Mouse (Mus musculus) liver, embryonic 12.5 days (tissue): ENCODE data around the gene Lrrc8d. TPM values are rescaled to one million over a fixed set of nuclear protein-coding genes. Genes with fewer than 3 reads are reported as not detected.
"Not testable (repeated sequence)": the region's sequence is repeated elsewhere in the genome, so short reads cannot be mapped to it uniquely, and the experiment has no call there.

Experiments
- ATAC-seq: fragments of 200-750 bp; cut with Nextera tagmentation; 2 replicates; pipeline ENCODE4 v1.8.0; 2017; ENCODE audit warnings: moderate number of reproducible peaks, mild to moderate bottlenecking, moderate library complexity
- H3K27ac ChIP-seq: fragments of 300-500 bp; sonication (generic); 2 replicates; pipeline ENCODE4 v1.5.1; 2016; ENCODE audit warnings: mild to moderate bottlenecking
- H3K27me3 ChIP-seq: fragments of 300-500 bp; sonication (generic); replicated peaks from 2 replicates; pipeline ENCODE4 v1.6.1; 2016; ENCODE audit warnings: mild to moderate bottlenecking, moderate library complexity
- H3K36me3 ChIP-seq: fragments of 300-500 bp; sonication (generic); 2 replicates; pipeline ENCODE4 v1.6.1; 2016; ENCODE audit warnings: mild to moderate bottlenecking, moderate library complexity
- H3K4me1 ChIP-seq: fragments of 300-500 bp; sonication (generic); 2 replicates; pipeline ENCODE4 v1.6.1; 2016
- H3K4me2 ChIP-seq: fragments of 300-500 bp; sonication (generic); 2 replicates; pipeline ENCODE4 v1.6.1; 2016; ENCODE audit warnings: mild to moderate bottlenecking, moderate library complexity
- H3K4me3 ChIP-seq: fragments of 300-500 bp; sonication (generic); 2 replicates; pipeline ENCODE4 v1.5.1; 2016; ENCODE audit warnings: mild to moderate bottlenecking, moderate library complexity
- H3K9ac ChIP-seq: fragments of 300-500 bp; sonication (generic); 2 replicates; pipeline ENCODE4 v1.6.1; 2016; ENCODE audit warnings: mild to moderate bottlenecking, moderate library complexity
- H3K9me3 ChIP-seq: fragments of 300-500 bp; sonication (generic); replicated peaks from 2 replicates; pipeline ENCODE4 v1.6.1; 2016; ENCODE audit warnings: mild to moderate bottlenecking, moderate library complexity
- WGBS: fragments of 180-500 bp; shearing (Covaris S2); methylation state at CpG from one replicate; pipeline ENCODE4 v1.1.7; 2016; ENCODE audit not compliant: insufficient replicate concordance; 5-methylcytosine and 5-hydroxymethylcytosine counted together
- polyA plus RNA-seq: library from polyadenylated mRNA; unstranded; fragments of >200 nt; fragmentation: Nextera tagmentation; extraction: Ambion mirVana; gene quantifications from 2 replicates; pipeline ENCODE4 v1.2.1, GENCODE M21; 2016

Lrrc8d gene
- polyA plus RNA-seq, 1 experiment from 2014 or later, result 14.5 TPM

GRCm38 (mm10) chr5:105858754-105859694 lies 159.3 kb downstream of the Lrrc8d start:
- Histone ChIP-seq H3K27ac (peak overlapping the region; percentile 56), H3K4me1 (peaks cover 25% of the 10 kb centered on the region), H3K4me2 (peak overlapping the region; percentile 27; the same call in 1 of the 2 replicates), H3K9me3 (no peaks in the 10 kb centered on the region), H3K36me3 (no peaks in the 10 kb centered on the region), H3K27me3 (no peaks in the 10 kb centered on the region), H3K4me3 (no peak overlapping the region), H3K9ac (no peak overlapping the region)
- peak; percentile 71 for ATAC-seq
- WGBS, result 47% methylated on average over 8 of the region's 8 CpGs

GRCm38 (mm10) chr5:105859716-105860460 lies 160.1 kb downstream of the Lrrc8d start:
- peaks cover 29% of the 10 kb centered on the region for H3K4me1 ChIP-seq
- H3K4me2 ChIP-seq, result no peak overlapping the region
- no peak overlapping the region for H3K9ac ChIP-seq
- H3K36me3 ChIP-seq, result no peaks in the 10 kb centered on the region
- no peaks in the 10 kb centered on the region for H3K27me3 ChIP-seq
- H3K4me3 ChIP-seq, result no peak overlapping the region
- H3K27ac ChIP-seq, result peak overlapping the region; percentile 56
- WGBS, result 24% methylated on average over 11 of the region's 11 CpGs
- ATAC-seq, result peak; percentile 46; the same call in 1 of the 2 replicates
- no peaks in the 10 kb centered on the region for H3K9me3 ChIP-seq

- H3K4me1 ChIP-seq, result peaks cover 29% of the 10 kb centered on the region
- H3K36me3 ChIP-seq, result no peaks in the 10 kb centered on the region
- no peaks in the 10 kb centered on the region for H3K9me3 ChIP-seq
- H3K27me3 ChIP-seq, result no peaks in the 10 kb centered on the region
- 73% methylated on average over 10 of the region's 10 CpGs for WGBS
- H3K27ac ChIP-seq, result peak overlapping the region; percentile 45; the same call in 1 of the 2 replicates
- no peak overlapping the region for H3K4me2 ChIP-seq
- no peak overlapping the region for H3K9ac ChIP-seq
- no peak for ATAC-seq
- H3K4me3 ChIP-seq, result no peak overlapping the region
Measured at GRCm38 (mm10) chr5:105860461-105860835, 160.7 kb downstream of the Lrrc8d start.

- Histone ChIP-seq H3K36me3 (no peaks in the 10 kb centered on the region), H3K4me3 (no peak overlapping the region)
Measured at GRCm38 (mm10) chr5:105861616-105862015, 161.8 kb downstream of the Lrrc8d start.

GRCm38 (mm10) chr5:105865110-105865628 lies 165.4 kb downstream of the Lrrc8d start:
- not testable (repeated sequence) for ATAC-seq, H3K4me3 ChIP-seq, H3K9ac ChIP-seq, H3K9me3 ChIP-seq, H3K4me1 ChIP-seq, H3K4me2 ChIP-seq, H3K27me3 ChIP-seq, H3K36me3 ChIP-seq, H3K27ac ChIP-seq
- 63% methylated on average over 5 of the region's 5 CpGs for WGBS

More at GRCm38 (mm10) chr5:105861616-105862015, 161.8 kb downstream of the Lrrc8d start:
- Histone ChIP-seq H3K4me2 (no peak overlapping the region), H3K9ac (no peak overlapping the region), H3K27ac (no peak overlapping the region), H3K27me3 (no peaks in the 10 kb centered on the region), H3K4me1 (peaks cover 29% of the 10 kb centered on the region), H3K9me3 (no peaks in the 10 kb centered on the region)
- no peak for ATAC-seq
- WGBS, result 76% methylated on average over 5 of the region's 5 CpGs

GRCm38 (mm10) chr5:105867427-105867826 lies 167.7 kb downstream of the Lrrc8d start:
- Histone ChIP-seq H3K4me3 (no peak overlapping the region), H3K4me2 (no peak overlapping the region)
- WGBS, result 65% methylated on average over 4 of the region's 4 CpGs

GRCm38 (mm10) chr5:105867841-105868447 lies 168.2 kb downstream of the Lrrc8d start:
- Histone ChIP-seq H3K27me3 (no peaks in the 10 kb centered on the region; the same call in 1 of the 2 replicates), H3K9ac (no peak overlapping the region), H3K4me3 (no peak overlapping the region), H3K4me1 (peaks cover 15% of the 10 kb centered on the region), H3K9me3 (no peaks in the 10 kb centered on the region), H3K4me2 (no peak overlapping the region), H3K27ac (no peak overlapping the region), H3K36me3 (no peaks in the 10 kb centered on the region)
- ATAC-seq, result no peak
- 80% methylated on average over 16 of the region's 16 CpGs for WGBS

More at GRCm38 (mm10) chr5:105867427-105867826, 167.7 kb downstream of the Lrrc8d start:
- H3K9ac ChIP-seq, result no peak overlapping the region
- no peak overlapping the region for H3K27ac ChIP-seq
- H3K27me3 ChIP-seq, result no peaks in the 10 kb centered on the region; the same call in 1 of the 2 replicates
- ATAC-seq, result no peak
- H3K36me3 ChIP-seq, result no peaks in the 10 kb centered on the region
- no peaks in the 10 kb centered on the region for H3K9me3 ChIP-seq
- H3K4me1 ChIP-seq, result peaks cover 10% of the 10 kb centered on the region

- no peak overlapping the region for H3K4me2 ChIP-seq
- no peak overlapping the region for H3K27ac ChIP-seq
- 30% methylated on average over 3 of the region's 3 CpGs for WGBS
- no peaks in the 10 kb centered on the region; the same call in 1 of the 2 replicates for H3K27me3 ChIP-seq
- ATAC-seq, result no peak
- H3K9ac ChIP-seq, result no peak overlapping the region
- H3K9me3 ChIP-seq, result no peaks in the 10 kb centered on the region
- H3K36me3 ChIP-seq, result no peaks in the 10 kb centered on the region
- H3K4me1 ChIP-seq, result peaks cover 20% of the 10 kb centered on the region
- no peak overlapping the region for H3K4me3 ChIP-seq
Measured at GRCm38 (mm10) chr5:105868593-105868992, 168.8 kb downstream of the Lrrc8d start.

- no peak for ATAC-seq
- Histone ChIP-seq H3K4me2 (no peak overlapping the region), H3K4me3 (no peak overlapping the region), H3K4me1 (peaks cover 16% of the 10 kb centered on the region), H3K27ac (no peak overlapping the region), H3K9me3 (no peaks in the 10 kb centered on the region), H3K36me3 (no peaks in the 10 kb centered on the region), H3K9ac (no peak overlapping the region), H3K27me3 (peaks cover 8% of the 10 kb centered on the region; the same call in 1 of the 2 replicates)
- 68% methylated on average over 7 of the region's 7 CpGs for WGBS
Measured at GRCm38 (mm10) chr5:105869739-105870138, 170.0 kb downstream of the Lrrc8d start.

- 62% methylated on average over 3 of the region's 3 CpGs for WGBS
- no peak for ATAC-seq
Measured at GRCm38 (mm10) chr5:105871140-105871539, 171.4 kb downstream of the Lrrc8d start.

GRCm38 (mm10) chr5:105872176-105872575 lies 172.4 kb downstream of the Lrrc8d start:
- H3K4me3 ChIP-seq, result no peak overlapping the region
- peaks cover 17% of the 10 kb centered on the region; the same call in 1 of the 2 replicates for H3K27me3 ChIP-seq
- H3K27ac ChIP-seq, result no peak overlapping the region
- H3K9ac ChIP-seq, result no peak overlapping the region
- ATAC-seq, result no peak
- no peak overlapping the region for H3K4me2 ChIP-seq
- H3K9me3 ChIP-seq, result no peaks in the 10 kb centered on the region
- no peaks in the 10 kb centered on the region for H3K36me3 ChIP-seq
- 60% methylated on average over 8 of the region's 8 CpGs for WGBS
- peaks cover 30% of the 10 kb centered on the region for H3K4me1 ChIP-seq

More at GRCm38 (mm10) chr5:105871140-105871539, 171.4 kb downstream of the Lrrc8d start:
- H3K9ac ChIP-seq, result no peak overlapping the region
- H3K4me3 ChIP-seq, result no peak overlapping the region
- no peak overlapping the region for H3K4me2 ChIP-seq
- peaks cover 17% of the 10 kb centered on the region; the same call in 1 of the 2 replicates for H3K27me3 ChIP-seq
- H3K27ac ChIP-seq, result no peak overlapping the region
- H3K9me3 ChIP-seq, result no peaks in the 10 kb centered on the region
- H3K36me3 ChIP-seq, result no peaks in the 10 kb centered on the region
- peaks cover 28% of the 10 kb centered on the region for H3K4me1 ChIP-seq
